Mouse (Mus musculus) megakaryocyte, embryonic 14.5 days (primary cell): ENCODE data around the gene Adipor2. TPM values are rescaled to one million over a fixed set of nuclear protein-coding genes. Genes with fewer than 3 reads are reported as not detected.
A peak's percentile ranks its signal among the peaks of the same experiment; 100 is the strongest.
"Not testable (repeated sequence)": the region's sequence is repeated elsewhere in the genome, so short reads cannot be mapped to it uniquely, and the experiment has no call there.

Source experiments
- H3K27me3 ChIP-seq: replicated peaks from 2 replicates; pipeline ENCODE3; 2012; ENCODE audit warnings: inconsistent platforms
- H3K36me3 ChIP-seq: replicated peaks from 2 replicates; pipeline ENCODE3; 2012; ENCODE audit warnings: low read length, inconsistent platforms, mixed read lengths
- H3K4me1 ChIP-seq: 2 replicates; pipeline ENCODE4 v1.6.1; 2012; ENCODE audit warnings: inconsistent platforms
- H3K4me3 ChIP-seq: replicated peaks from 2 replicates; pipeline ENCODE3; 2012; ENCODE audit warnings: moderate library complexity, mild to moderate bottlenecking, inconsistent platforms
- H3K9me3 ChIP-seq: 2 replicates; pipeline ENCODE4 v1.6.1; 2012; ENCODE audit warnings: inconsistent platforms
- FLI1 ChIP-seq: IDR thresholded peaks from 2 replicates; pipeline ENCODE4 v1.6.1; 2012; ENCODE audit warnings: low read length, inconsistent platforms, mixed read lengths
- GATA1 ChIP-seq: IDR thresholded peaks from 3 replicates; pipeline ENCODE4 v1.6.1; 2012; ENCODE audit warnings: mixed read lengths, low read length, inconsistent platforms, borderline replicate concordance
- polyA plus RNA-seq: library from polyadenylated mRNA; stranded (reverse); fragments of >175 nt; gene quantifications from 2 replicates; pipeline ENCODE4 v1.2.3, GENCODE M21; 2012; ENCODE audit warnings: low replicate concordance; ENCODE audit not compliant: insufficient read depth

The Adipor2 gene
- polyA plus RNA-seq, 1 experiment: 6.0 TPM

DNA sequence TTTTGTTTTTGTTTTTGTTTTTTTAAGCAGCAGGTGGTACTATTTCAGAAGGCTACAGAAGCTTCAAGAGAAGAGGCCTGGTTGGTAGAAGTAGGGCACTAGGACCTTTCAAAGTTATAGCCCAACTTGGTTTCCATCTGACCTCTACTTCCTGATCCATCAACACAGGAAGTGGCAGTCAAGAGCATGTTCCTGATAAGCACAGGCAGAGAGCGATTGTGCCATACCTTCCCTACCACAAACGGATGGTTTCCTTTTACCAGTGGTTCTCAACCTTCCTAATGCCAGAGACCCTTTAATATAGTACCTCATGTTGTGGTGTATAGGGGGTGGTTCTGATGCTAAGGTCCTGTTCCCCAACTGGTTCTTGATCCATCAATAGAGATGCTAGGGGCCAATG lies 39.9 kb downstream of the Adipor2 start:
- Histone ChIP-seq H3K4me3 (peak overlapping the region; percentile 74), H3K4me1 (peaks cover 93% of the 10 kb centered on the region), H3K27me3 (no peaks in the 10 kb centered on the region), H3K9me3 (no peaks in the 10 kb centered on the region), H3K36me3 (peaks cover 17% of the 10 kb centered on the region)
- TF ChIP-seq FLI1: peak; percentile 43; the same call in 1 of the 2 replicates
- no peak for TF ChIP-seq GATA1

DNA sequence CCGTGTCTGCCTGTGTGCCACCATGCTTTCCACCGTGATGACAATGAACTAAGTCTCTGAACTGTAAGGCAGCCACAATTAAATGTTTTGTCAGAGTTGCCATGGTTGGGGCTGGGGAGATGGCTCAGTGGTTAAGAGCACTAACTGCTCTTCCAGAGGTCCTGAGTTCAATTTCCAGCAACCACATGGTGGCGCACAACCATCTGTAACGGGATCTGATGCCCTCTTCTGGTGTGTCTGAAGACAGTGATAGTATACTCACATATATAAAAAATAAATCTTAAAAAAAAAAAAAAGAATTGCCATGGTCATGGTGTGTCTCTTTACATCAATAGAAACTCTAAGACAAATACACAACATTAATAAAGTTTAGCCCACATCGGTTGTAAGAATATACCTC lies 42.5 kb downstream of the Adipor2 start:
- TF ChIP-seq FLI1: no peak
- no peak for TF ChIP-seq GATA1
- H3K36me3 ChIP-seq: peaks cover 12% of the 10 kb centered on the region

DNA sequence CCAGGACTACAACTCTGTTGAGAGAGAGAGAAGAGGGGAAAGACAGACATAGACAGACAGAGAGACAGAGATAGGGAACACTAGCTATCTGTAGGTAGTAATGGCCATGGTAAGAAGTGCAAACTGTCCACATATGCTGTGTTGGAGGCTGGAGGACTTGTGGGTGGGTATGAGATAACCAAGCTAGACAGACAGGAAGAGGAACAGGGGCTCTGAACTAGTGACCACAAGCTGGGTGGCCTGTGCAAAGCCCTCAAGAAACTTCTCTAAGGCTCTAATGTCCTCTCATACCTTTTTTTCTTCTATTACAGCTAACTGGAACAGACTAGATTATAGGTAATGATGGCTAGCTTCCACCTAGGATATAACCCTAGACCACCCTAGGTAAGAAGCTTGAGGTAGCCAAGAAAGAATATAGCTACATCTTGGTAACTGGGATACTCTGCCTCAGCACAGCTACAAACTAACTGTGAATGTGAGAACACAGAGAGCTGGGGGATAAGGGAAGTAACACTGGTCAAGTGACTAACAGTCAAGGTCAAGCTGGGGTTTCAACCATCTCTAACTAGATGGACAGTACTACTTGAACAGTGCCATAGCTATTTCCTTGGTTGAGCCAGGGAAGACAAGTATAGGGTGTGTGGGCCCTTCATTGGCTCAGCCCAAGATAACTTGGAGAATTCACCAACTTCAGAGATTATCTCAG lies 44.4 kb downstream of the Adipor2 start:
- Histone ChIP-seq H3K36me3 (peaks cover 27% of the 10 kb centered on the region), H3K9me3 (no peaks in the 10 kb centered on the region), H3K27me3 (no peaks in the 10 kb centered on the region), H3K4me1 (peaks cover 71% of the 10 kb centered on the region), H3K4me3 (peak overlapping the region; percentile 83)
- TF ChIP-seq GATA1: no peak
- TF ChIP-seq FLI1: no peak

More for the DNA sequence above, 42.5 kb downstream of the Adipor2 start:
- no peaks in the 10 kb centered on the region for H3K27me3 ChIP-seq
- no peak overlapping the region for H3K4me3 ChIP-seq
- peaks cover 90% of the 10 kb centered on the region for H3K4me1 ChIP-seq
- H3K9me3 ChIP-seq: no peaks in the 10 kb centered on the region

DNA sequence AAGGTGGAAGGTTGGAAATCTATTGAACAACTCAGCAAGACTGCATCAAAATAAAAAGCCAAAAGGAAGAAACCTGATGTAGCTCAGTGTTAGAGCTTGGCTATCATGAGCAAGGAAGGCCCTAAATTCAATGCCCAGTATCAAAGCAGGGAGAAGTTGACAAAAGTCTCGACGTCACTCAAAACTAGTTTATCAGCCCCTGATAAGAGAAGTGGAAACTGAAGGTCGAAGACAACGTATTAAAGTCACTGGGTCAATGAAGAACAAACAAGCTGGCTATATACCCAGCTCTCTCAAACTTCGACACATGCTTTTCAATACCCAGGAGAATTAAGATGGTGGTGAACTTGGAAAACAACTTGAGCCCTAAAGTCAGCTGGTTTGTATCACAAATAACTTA lies 45.3 kb downstream of the Adipor2 start:
- H3K36me3 ChIP-seq: peaks cover 37% of the 10 kb centered on the region
- no peaks in the 10 kb centered on the region for H3K9me3 ChIP-seq
- H3K27me3 ChIP-seq: no peaks in the 10 kb centered on the region
- no peak for TF ChIP-seq FLI1
- TF ChIP-seq GATA1: no peak
- peaks cover 68% of the 10 kb centered on the region for H3K4me1 ChIP-seq
- peak overlapping the region; percentile 48 for H3K4me3 ChIP-seq

DNA sequence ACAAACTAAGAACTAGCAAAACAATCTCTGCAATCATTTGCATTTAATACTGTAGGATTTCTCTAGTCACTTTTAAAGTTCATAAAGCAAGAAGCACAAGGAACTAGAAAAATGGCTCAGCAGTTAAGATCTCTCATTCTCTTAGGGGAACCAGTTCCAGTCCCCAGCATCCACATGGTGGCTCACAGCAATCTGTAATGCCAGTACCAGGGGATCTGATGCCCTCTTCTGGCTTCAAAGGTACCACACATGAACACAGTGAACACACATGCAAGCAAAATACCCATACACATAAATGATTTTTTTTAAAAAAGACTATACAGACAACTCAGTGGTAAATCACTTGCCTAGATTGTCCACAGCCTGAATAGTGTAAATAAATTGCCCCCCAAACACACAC lies 45.9 kb downstream of the Adipor2 start:
- Histone ChIP-seq H3K4me3 (no peak overlapping the region), H3K27me3 (no peaks in the 10 kb centered on the region), H3K9me3 (no peaks in the 10 kb centered on the region), H3K4me1 (peaks cover 63% of the 10 kb centered on the region), H3K36me3 (peaks cover 37% of the 10 kb centered on the region)
- TF ChIP-seq FLI1 (no peak), GATA1 (no peak)

DNA sequence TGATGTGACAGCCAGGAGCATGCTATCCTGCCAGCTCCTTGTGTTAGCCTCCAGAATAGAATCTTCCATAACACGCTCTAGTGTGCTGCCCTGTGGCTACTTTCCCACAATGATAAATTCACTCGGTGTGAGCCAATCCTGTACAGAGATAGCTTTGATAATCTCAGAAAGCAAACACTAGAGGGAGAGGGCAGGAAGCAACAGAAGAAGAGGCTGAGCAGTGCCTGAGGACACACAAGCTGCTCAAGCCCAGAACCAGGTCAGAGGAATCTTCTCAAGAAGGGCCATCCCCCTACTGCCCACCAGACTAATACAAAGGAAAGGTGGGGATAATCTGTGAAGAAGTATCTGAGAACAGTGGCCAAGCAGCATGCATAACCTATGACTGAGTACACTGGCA lies 50.1 kb downstream of the Adipor2 start:
- no peak overlapping the region for H3K4me3 ChIP-seq
- no peaks in the 10 kb centered on the region for H3K27me3 ChIP-seq
- H3K9me3 ChIP-seq: no peaks in the 10 kb centered on the region
- TF ChIP-seq FLI1 (no peak), GATA1 (no peak)
- H3K4me1 ChIP-seq: peaks cover 32% of the 10 kb centered on the region
- H3K36me3 ChIP-seq: peaks cover 74% of the 10 kb centered on the region

DNA sequence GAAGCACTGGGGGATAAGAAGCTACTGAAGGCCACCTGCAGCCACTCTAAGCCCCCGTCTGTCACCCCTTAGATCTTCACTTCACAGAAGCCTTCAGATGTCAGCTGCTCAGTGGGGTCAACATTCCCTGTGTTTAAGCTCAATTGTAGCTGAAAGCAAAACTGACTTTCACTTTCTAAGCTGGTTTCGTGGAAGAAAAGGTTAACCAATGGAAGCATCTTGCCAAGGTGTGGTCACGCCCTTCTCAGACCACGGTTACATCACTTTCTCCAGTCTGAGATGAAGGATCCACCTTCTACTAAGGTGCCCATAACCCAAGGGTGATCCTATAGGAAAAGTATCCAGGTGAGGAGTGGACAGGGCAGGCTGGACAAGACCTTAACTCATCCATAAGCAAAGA lies 50.7 kb downstream of the Adipor2 start:
- not testable (repeated sequence) for H3K4me3 ChIP-seq, H3K27me3 ChIP-seq, H3K9me3 ChIP-seq
- H3K36me3 ChIP-seq: peaks cover 77% of the 10 kb centered on the region
- peaks cover 27% of the 10 kb centered on the region for H3K4me1 ChIP-seq

DNA sequence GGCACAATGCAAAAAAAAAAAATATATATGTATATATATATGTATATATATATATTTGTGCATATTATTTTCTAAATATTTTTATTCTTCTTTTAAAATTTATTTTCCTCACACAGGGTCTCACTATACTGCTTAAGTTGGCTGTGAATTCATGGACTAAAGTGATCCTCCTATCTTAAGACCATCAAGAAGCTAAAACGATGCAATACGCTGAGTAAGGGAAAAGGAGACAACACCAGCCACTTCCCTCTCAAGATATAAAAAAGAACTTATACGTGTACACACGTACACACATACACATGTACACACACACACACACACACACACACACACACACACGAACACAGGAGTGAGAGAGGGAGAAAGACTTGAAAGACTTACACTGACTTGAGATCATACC lies 53.9 kb downstream of the Adipor2 start:
- Histone ChIP-seq H3K4me3 (no peak overlapping the region), H3K9me3 (no peaks in the 10 kb centered on the region), H3K4me1 (peaks cover 34% of the 10 kb centered on the region), H3K36me3 (peaks cover 90% of the 10 kb centered on the region), H3K27me3 (no peaks in the 10 kb centered on the region)
- TF ChIP-seq GATA1 (no peak), FLI1 (no peak)

DNA sequence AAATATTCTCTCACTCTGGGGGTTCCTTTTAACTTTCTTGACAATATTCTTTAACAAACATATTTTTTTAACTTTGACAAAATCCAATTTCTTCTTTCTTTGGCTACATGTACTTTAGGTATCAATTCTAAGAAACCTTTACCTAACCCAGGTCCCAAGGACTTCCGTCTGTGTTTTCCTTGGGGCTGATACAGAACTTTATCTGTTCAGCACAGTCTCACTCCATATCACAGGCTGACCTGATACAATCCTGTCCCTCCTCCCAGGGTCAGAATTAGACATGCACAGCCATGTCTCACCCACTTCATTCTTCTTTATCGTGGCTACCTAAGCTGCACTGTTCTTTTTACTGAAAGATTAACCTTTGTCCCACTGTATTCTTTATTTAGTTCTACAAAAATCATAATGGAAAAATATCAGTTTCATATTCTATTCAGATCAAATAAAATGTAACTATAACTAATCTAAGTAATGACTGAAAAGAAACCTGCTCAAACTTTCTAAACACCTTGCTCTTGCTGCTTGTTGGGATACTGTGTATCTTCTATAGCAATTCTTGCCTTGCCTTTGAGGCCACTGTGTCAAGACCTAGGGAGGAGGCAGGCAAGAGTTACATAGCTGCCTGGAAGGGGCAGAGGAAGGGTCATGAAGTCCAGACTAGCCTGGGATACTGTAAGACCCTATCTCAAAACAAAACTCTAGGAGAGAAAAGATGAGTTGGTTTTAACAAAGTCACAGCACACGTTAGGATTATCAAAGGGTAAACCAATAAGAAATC lies 56.4 kb downstream of the Adipor2 start:
- TF ChIP-seq FLI1: no peak
- TF ChIP-seq GATA1: no peak
- Histone ChIP-seq H3K4me3 (no peak overlapping the region), H3K27me3 (no peaks in the 10 kb centered on the region), H3K36me3 (peaks cover 95% of the 10 kb centered on the region), H3K4me1 (peaks cover 27% of the 10 kb centered on the region), H3K9me3 (no peaks in the 10 kb centered on the region)

DNA sequence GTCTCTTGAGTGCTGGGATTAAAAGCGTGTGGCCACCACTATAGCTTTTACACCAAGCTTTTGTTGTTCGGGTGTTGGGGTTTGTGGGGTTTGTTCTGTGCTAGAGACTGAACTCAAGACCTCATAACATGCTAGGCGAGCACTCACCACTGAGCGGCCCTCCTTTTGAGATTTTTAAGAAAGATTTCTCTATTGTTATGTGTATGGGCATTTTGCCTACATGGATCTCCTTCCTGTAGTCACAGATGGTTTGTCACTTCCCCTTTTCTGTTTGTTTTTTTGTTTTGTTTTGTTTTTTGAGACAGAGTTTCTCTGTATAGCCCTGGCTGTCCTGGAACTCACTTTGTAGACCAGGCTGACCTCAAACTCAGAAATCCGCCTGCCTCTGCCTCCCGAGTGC lies 57.3 kb downstream of the Adipor2 start:
- not testable (repeated sequence) for H3K4me3 ChIP-seq, H3K9me3 ChIP-seq, H3K27me3 ChIP-seq
- peaks cover 27% of the 10 kb centered on the region for H3K4me1 ChIP-seq
- H3K36me3 ChIP-seq: peaks cover 95% of the 10 kb centered on the region
